Mouse (Mus musculus) CH12.LX (cell line): ENCODE measurements around the gene Efna3.

Experiments
- CTCF ChIP-seq, 2 experiments: IDR thresholded peaks in 1 of 2; conservative IDR thresholded peaks in 1 of 2; 2 replicates each; pipeline ENCODE4 v1.5.1; 2011 to 2012; ENCODE audit warnings: low read depth in 2 of 2, low read length in 2 of 2, improper control_type of control experiment in 1 of 2, inconsistent platforms in 1 of 2, mild to moderate bottlenecking in 1 of 2, moderate library complexity in 1 of 2
- E2F4 ChIP-seq: IDR thresholded peaks from 2 replicates; pipeline ENCODE4 v1.6.1; 2011; ENCODE audit warnings: low read depth, low read length, improper control_type of control experiment; ENCODE audit not compliant: insufficient replicate concordance
- ETS1 ChIP-seq: conservative IDR thresholded peaks from 2 replicates; pipeline ENCODE4 v1.6.1; 2012; ENCODE audit warnings: low read depth, mild to moderate bottlenecking, inconsistent platforms, low read length, improper control_type of control experiment, moderate library complexity
- MAFK ChIP-seq: IDR thresholded peaks from 2 replicates; pipeline ENCODE4 v1.6.1; 2011; ENCODE audit warnings: low read length, improper control_type of control experiment; ENCODE audit not compliant: insufficient replicate concordance
- MAX ChIP-seq: IDR thresholded peaks from 2 replicates; pipeline ENCODE4 v1.6.1; 2011; ENCODE audit warnings: low read length, improper control_type of control experiment
- POLR2A ChIP-seq: IDR thresholded peaks from 2 replicates; pipeline ENCODE4 v1.6.1; 2011; ENCODE audit warnings: low read depth, mild to moderate bottlenecking, improper control_type of control experiment, low read length
- SIN3A ChIP-seq: IDR thresholded peaks from 2 replicates; pipeline ENCODE4 v1.6.1; 2012; ENCODE audit warnings: low read length, improper control_type of control experiment, inconsistent platforms
- UBTF ChIP-seq: IDR thresholded peaks from 2 replicates; pipeline ENCODE4 v1.6.1; 2012; ENCODE audit warnings: low read depth, mild to moderate bottlenecking, inconsistent platforms, low read length, improper control_type of control experiment, moderate library complexity
- USF1 ChIP-seq: IDR thresholded peaks from 2 replicates; pipeline ENCODE4 v1.6.1; 2014; ENCODE audit warnings: low read depth, mild to moderate bottlenecking, inconsistent platforms, low read length, improper control_type of control experiment
- USF2 ChIP-seq: conservative IDR thresholded peaks from 2 replicates; pipeline ENCODE4 v1.6.1; 2011; ENCODE audit warnings: low read depth, low read length, improper control_type of control experiment
- ZKSCAN1 ChIP-seq: IDR thresholded peaks from 2 replicates; pipeline ENCODE4 v1.6.1; 2012; ENCODE audit warnings: low read depth, inconsistent platforms, low read length, improper control_type of control experiment, borderline replicate concordance
- ZNF384 ChIP-seq: IDR thresholded peaks from 2 replicates; pipeline ENCODE4 v1.6.1; 2012; ENCODE audit warnings: low read depth, low read length, improper control_type of control experiment, inconsistent platforms

DNA sequence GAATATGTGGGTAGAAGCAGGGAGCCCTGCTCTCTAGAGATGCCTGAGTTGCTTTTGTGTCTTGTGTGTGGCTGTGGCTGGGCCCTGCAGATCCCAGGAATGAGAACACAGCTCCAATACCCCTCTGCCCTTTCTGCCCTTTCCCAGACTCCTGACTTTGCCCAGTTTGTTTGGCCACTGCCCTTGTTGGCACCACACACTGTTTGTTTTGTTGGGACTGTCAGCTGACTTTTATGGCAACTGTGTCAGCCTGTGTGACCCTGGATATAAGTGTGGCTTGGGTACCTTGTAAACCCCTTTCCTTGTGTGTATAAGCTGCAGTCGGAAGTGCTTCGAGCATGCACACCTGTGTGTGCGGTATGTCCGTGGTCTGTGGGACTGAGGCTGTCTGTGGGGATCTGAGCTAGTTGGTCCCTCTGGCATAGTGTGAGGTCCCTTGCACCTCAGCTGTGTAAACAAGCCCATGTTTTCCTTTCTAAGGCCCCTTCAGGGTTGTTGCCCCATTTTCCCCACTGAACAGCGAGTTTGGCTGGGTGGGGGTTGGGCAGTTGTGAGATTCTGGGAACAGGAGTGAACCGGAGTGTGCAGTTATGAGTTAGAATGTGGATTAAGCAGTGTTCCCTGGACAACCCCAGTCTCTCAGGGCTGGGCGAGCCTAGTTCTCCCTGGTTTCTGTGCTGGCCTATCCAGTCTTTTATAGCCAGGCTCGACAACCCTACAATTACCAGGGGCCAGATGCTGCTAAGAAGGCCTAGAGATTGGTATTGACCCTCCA lies 17.0 kb downstream of the Efna3 start:
- TF ChIP-seq UBTF: no peak
- no peak for TF ChIP-seq POLR2A
- TF ChIP-seq MAX: no peak
- no peak for TF ChIP-seq CTCF (conservative IDR thresholded peaks at IDR 0.05 in 1 of 2, IDR thresholded peaks at IDR 0.05 in 1 of 2; ENCODE audit: low read depth in 2 of 2, low read length in 2 of 2)
- TF ChIP-seq SIN3A: no peak
- no peak for TF ChIP-seq ZNF384
- TF ChIP-seq ETS1: no peak
- TF ChIP-seq ZKSCAN1: no peak
- TF ChIP-seq USF1: no peak
- TF ChIP-seq USF2: no peak
- no peak for TF ChIP-seq MAFK
- TF ChIP-seq E2F4: no peak
